Mouse (Mus musculus) yolk sac, embryonic 10.5 days (tissue): ENCODE results near the gene Vil1.
A peak's percentile ranks its signal among the peaks of the same experiment; 100 is the strongest.

Experiments
- DNase-seq: peaks from one replicate; pipeline ENCODE4 v3.0.0-alpha.2; 2017; ENCODE audit warnings: low spot score

Vil1 gene

DNA sequence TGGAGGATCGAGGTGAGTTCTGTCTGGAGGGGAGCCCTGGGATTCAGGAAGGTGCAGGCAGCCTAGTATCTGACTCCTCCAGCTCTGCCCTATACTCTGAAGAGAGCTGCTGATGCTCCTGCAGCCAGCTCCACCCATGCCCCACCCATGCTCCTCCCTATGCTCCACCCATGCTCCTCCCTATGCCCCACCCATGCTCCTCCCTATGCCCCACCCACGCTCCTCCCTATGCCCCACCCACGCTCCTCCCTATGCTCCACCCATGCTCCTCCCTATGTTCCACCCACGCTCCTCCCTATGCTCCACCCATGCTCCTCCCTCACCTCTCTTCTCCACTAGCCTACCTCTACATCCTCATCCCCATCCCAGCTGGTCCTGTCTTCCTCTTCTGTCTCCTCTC is 6.0 kb downstream of the Vil1 start:
- DNase-seq: peak; percentile 82

DNA sequence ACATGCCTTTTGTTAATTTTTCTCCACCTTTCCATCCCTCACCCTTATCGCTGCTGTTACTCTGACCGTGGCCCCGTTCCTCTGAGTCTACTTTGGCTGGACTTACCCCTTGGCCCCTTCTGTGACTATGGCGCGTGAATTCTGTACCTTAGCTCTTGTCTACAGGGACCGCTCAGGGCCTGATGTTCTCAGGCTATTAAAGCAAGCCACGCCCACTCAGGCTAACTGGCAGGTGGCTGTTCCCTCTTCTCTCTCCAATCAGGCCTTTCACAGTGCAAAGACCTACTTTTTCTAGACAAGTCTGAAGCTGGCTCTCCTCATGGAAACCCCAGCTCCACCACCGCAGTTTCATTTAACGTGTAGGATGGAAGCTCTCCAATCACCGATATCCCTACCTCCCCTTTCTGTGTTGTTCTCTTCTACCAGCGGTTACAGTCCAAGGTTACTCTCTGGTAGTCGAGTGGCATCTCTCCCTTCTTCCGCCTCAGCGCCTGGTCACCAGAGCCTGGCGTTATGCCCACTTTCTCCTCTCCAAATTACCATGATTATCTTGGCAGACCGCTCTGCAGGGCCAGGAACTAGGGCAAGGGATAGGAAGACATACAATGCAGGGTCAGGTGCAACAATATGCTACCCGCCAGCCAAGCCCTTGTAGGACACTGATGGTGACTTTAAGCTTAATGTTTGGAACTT is 9.7 kb downstream of the Vil1 start:
- no peak for DNase-seq

DNA sequence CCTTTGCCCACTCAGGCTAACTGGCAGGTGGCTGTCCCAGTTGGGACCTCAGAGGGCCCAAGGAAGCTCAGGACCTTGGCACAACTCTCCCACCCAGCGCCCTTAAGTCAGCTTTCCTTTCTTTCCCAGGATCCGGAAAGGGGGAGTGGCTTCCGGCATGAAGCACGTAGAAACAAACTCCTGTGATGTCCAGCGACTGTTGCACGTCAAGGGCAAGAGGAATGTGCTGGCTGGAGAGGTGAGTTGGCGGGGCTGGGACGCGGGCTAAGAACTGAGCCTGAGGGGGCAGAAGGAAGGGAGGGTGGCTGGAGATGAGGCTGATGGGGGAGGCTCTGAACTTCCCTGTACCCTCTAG is 10.2 kb downstream of the Vil1 start:
- no peak for DNase-seq

DNA sequence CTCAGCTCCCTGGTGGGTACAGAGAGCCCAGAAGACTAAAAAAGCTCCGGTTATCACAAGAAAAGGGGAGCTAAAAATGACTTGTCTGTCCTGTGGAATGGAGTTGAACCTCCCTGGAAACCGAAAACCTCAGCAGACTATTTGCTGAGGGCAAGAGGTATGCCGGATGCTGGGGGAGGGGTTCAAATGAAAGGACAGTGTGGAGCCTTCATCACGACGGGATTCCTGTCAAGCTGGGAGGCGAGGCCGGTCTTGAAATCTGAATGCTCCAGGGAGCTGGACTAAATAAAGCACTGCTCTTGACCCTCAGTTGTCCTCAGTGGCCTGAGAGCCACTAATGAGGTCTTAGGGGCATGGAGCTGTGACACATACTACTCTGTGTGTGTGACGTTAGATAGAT is 14.0 kb downstream of the Vil1 start:
- DNase-seq: no peak

DNA sequence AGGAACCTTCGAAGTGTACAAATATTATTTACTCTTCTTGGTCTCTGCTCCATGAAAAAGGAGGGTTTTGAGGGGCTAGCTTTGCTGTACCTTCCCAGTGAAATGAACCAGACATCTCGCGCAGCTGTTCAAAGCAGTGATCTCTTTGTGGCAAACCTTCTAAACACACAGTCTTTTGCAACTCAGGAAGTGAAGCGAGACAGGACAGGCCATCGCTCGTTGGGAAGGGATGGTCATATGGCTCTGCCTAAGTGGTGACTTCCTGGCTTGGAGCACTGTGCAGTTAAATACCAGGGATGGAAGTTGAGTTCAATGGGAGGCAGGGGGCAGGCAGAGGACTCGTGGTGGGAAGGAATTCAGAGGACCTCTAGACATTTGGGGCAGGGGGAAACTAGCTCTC is 16.7 kb downstream of the Vil1 start:
- DNase-seq: no peak

DNA sequence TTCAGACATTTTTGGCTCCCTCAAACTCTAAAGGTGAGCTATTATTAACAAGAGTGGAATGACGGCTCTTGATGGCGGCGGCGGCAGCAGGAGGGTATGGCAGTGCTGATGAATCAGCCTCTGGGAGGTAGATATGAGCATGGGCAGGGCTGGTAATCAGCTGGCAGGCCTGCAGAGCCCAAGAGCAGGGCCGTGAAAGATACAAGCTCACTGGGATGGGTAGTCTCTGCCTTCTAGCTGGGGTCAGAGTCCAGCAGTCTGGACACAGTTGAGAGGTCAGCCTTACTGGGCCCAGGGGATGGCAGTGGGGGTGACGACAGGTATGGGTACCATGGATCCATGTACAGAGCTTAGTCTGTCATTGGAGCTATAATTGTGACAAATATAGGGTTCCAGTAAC is 24.0 kb downstream of the Vil1 start:
- no peak for DNase-seq

DNA sequence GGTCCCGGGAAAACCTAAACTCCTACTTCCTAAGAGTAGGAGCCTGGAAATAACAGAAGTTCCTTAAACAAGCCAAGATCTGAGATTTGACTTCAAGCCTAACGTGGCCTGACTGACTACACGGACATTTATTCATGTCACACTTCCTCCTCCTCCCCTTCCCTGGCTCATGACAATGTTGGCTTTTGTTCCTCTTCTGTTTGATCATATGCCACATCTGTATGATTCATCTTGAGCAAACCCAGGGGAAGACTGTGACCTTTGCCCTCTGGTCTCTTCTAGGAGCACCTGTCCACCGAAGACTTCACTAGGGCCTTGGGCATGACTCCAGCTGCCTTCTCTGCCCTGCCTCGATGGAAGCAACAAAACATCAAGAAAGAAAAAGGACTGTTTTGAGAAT is 25.4 kb downstream of the Vil1 start:
- peak; percentile 50 for DNase-seq

DNA sequence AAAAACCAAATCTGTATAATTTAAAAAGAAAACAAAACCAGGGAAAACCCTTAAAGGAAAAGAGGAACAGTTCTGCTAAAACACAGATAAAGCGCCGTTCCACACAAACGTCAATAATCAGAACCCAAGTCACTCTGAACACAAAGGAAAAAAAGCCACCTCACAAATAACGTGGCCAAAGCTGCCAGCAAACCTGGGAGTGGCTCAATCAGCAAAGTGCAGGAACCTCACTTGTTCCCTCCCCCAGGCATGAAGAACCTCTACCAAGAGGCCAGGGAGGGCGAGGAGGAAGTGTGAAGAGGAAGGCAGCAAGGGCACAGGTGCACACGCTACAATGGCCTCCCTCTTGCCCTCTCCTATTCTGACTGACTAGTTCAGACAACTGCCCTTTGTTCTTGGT is 26.4 kb downstream of the Vil1 start:
- DNase-seq: no peak

DNA sequence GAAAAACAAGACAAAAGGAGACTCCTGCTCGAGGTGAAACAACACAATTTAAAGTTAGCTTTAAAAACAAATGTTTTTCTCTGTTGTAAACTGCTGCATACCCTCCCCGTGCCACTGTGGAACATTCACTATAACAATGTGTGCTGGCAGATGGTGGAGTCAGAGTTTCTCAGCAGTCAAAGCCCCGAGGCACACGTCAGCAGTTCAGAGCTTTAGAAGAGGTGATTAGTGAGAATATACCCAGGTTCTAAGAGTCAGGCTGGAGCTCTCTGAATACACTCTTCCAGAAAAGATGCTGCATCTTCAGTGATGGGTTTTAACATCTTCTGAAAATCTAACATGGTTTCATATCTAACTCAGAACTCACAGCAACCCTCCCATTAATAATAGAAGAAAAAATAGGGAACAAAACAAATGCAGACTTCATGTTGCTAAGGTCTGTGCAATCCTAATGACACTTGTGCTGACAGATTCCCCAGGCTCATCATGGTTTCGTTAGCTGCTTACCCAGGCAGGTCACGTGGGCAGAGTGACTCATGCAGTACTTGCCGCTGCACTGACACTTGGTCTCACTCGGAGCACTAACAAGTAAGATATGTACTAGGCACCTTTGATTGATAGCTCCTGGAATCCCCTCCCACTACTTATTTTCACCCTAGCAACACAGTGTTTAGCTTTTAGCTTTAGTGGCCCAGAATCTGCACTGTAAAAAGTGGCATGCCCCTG is 28.7 kb downstream of the Vil1 start:
- DNase-seq: peak; percentile 58

DNA sequence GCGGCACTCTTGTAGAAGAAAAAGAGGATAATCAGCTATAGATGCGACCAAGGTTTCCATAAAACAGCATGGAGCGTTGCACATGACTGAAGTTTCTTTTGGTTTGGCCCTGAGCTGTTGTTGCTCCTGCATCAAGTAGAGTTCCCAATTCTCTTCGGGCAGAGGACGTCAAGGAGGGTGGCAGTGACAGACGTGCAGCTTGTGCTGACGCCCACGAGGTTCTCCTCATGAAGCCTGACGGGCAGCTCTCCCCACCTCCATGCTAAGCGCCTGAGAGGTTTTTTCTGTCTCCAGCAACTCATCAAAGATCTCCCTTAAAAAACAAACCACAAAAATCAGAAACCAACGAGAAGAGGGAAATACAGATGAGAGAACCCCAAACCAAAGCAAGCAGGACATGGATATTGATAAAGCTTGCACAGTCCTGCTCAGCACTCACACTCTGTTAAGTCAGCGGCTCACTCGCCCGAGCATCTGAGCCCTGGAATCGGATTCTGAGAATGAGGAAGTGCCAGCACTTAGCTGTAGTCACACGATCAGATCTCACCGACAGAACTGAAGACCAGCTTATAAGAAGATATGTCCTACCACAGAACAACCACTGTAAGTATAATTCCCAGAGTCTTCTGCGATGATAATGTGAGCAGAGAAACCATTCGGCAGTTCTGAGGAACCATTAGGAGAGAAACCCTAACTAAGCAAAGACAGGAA is 30.1 kb downstream of the Vil1 start:
- no peak for DNase-seq

DNA sequence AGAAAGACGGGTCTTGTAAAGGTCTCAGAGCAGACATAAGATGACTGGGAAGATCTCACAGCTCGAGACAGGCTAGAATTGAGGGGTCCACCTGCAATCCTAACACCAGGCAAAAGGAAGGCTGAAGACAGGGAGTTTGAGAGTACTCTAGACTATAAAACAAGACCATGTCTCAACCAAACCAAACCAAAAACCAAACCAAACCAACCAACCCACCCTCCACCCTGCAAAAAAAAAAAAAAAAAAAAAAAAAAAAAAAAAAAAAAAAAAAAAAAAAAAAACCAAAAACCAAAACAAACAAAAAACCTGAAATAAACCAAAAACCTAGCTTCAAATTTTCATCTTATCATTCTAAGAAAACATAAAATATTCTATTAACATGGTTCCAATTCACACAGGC is 35.4 kb downstream of the Vil1 start:
- DNase-seq: no peak

DNA sequence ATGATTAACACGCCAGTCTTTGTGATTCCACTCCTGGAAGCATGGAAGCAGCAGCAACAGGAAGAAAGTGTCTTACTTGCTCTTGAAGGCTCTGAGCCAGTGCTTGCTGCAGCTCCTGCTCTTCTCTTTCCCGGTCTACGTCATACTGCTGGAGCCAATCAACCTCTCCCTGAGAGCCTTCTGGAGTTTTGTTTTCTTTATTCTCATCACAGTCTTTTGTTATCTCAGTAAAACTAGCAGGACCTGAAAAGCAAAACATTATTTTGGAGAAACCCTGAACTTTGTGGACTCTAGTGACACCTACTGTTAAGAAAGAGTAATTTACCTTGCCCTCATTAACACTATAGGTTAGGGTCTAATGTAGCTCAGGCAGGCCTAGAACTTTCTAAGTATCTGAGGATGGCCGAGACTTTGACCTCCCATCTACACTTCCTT is 43.5 kb downstream of the Vil1 start:
- DNase-seq: peak; percentile 48

DNA sequence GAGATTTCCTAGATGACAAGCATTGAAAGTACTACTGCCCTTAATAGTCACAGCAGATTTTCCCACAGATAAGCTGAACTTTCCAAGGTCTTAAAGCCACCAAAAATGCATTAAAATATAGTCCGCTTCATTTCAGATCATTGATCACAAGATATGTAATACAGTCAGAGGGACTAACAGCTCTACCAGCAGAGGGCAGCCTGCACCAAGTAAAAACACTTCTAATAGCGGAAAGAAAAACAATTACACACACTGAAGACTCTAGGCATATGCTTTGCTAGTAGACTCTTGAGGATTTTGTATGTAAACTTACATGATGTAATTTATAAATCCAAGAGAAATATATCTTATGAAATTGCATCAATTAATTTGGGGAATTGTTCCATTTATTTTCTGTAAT is 51.1 kb downstream of the Vil1 start:
- DNase-seq: no peak
